Mouse (Mus musculus): ENCODE measurements around the gene Nme8. TPM values are rescaled to one million over a fixed set of nuclear protein-coding genes. Genes with fewer than 3 reads are reported as not detected.

Gene Nme8
- total and polyA plus RNA-seq, 3 experiments = 0.11 TPM; not detected in 2

DNA sequence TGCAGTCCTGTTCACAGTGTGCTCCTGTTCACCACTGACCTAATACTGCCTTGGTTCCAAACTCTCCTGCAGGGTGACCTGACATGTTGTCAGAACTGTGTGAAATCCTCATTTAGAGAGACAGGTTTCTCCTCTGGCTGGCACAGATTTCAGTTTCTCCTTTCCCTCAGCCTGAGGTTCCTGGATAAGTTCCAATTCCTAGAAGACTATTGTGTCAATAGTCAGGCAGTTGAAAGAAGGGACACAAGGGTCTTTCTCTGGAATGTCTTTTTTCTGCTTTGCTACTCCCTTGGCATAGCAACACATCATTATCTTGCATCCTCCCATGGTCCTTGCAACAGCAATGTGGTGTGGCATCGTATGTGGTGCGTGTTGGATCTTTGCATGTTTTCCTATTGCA, 19.6 kb upstream of the Nme8 start:
- H3K27me3 ChIP-seq (ENCODE audit: insufficient read depth, low read length) = no peaks in the 10 kb centered on the region
- H3K4me3 ChIP-seq (ENCODE audit: low read depth, low read length) = no peak overlapping the region
- DNase-seq (ENCODE audit: low spot score) (no peak), ATAC-seq (ENCODE audit: extremely low read depth, insufficient number of reproducible peaks, low FRiP score, poor library complexity, severe bottlenecking) (no peak)
- no peaks in the 10 kb centered on the region for H3K4me1 ChIP-seq (ENCODE audit: insufficient read depth, low read depth, low read length)
- TF ChIP-seq TAL1 (conservative IDR thresholded peaks at IDR 0.05; ENCODE audit: low read depth, low read length) = no peak
- TF ChIP-seq GATA1 (IDR thresholded peaks at IDR 0.05; ENCODE audit: borderline replicate concordance, low read length) = no peak
- TF ChIP-seq POLR2AphosphoS5 (IDR thresholded peaks at IDR 0.05; ENCODE audit: insufficient replicate concordance, low read depth, low read length) = no peak
- TF ChIP-seq GATA2 (IDR thresholded peaks at IDR 0.05; ENCODE audit: borderline replicate concordance, low read depth, low read length) = no peak
- TF ChIP-seq CTCF (IDR thresholded peaks at IDR 0.05; ENCODE audit: low read depth, low read length) = no peak
- no peaks in the 10 kb centered on the region for H3K36me3 ChIP-seq (replicated peaks)
- H3K9me3 ChIP-seq (replicated peaks) = no peaks in the 10 kb centered on the region

DNA sequence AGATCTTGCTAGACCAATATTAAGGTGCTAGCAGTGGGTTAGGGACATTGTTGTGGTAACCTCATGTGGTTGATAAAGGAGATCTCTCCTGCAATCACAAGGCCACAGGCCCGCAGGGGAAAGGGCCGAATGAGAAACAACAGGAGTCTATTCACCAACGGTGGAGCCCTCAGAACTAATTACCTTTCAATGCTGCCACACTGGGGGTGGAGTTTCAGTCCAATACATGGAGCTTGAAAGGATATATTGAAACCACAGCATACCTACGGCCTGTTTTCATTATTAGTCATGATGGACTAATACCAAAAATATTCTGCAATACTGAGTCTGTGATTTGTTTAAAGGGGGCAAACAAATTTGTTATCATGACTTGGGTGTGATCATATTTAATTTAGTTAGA, 6.2 kb upstream of the Nme8 start:
- Histone ChIP-seq H3K4me1 (ENCODE audit: insufficient read depth, low read depth, low read length) (no peaks in the 10 kb centered on the region), H3K27me3 (ENCODE audit: insufficient read depth, low read length) (peaks cover 2% of the 10 kb centered on the region; the same call in 1 of the 2 replicates), H3K9me3 (replicated peaks) (no peaks in the 10 kb centered on the region), H3K4me3 (ENCODE audit: low read depth, low read length) (no peak overlapping the region), H3K36me3 (replicated peaks) (no peaks in the 10 kb centered on the region)
- TF ChIP-seq GATA2 (IDR thresholded peaks at IDR 0.05; ENCODE audit: borderline replicate concordance, low read depth, low read length) = no peak
- TF ChIP-seq POLR2AphosphoS5 (IDR thresholded peaks at IDR 0.05; ENCODE audit: insufficient replicate concordance, low read depth, low read length) = no peak
- TF ChIP-seq GATA1 (IDR thresholded peaks at IDR 0.05; ENCODE audit: borderline replicate concordance, low read length) = no peak
- ATAC-seq (ENCODE audit: extremely low read depth, insufficient number of reproducible peaks, low FRiP score, poor library complexity, severe bottlenecking) = no peak
- DNase-seq (ENCODE audit: low spot score) = no peak

DNA sequence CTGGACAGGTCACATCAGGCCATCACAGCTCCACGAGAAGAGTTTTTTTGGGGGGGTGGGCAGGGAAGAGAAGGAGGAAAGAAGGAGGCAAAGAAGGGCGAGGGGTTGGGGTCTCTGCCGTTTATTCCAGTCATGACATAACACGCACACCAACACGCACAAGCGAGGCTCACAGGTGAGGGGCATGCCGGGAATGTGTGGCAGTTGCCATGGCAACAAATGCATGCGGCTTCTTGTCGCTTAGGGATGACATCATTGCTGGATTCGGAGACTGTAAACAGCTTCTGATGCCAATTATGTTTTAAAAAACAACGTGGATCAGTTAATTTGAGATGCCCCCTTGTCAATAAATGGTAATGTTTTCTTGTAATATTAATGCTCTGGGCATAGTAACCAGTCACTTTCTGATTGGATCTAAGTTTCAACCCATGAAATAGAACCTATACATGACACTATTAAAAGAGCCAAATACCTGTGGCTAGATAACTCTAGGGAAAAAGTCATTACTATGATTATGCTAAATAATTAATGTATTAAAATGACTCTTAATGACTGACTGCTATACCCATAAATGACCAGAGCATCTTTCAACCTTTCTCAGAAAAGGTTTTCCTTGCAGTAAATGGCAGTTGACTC, 4.0 kb upstream of the Nme8 start:
- ATAC-seq (ENCODE audit: extremely low read depth, insufficient number of reproducible peaks, low FRiP score, poor library complexity, severe bottlenecking) (no peak), DNase-seq (ENCODE audit: low spot score) (no peak)
- H3K4me3 ChIP-seq (ENCODE audit: low read depth, low read length) = no peak overlapping the region
- H3K9me3 ChIP-seq (replicated peaks) = no peaks in the 10 kb centered on the region
- H3K4me1 ChIP-seq (ENCODE audit: insufficient read depth, low read depth, low read length) = no peaks in the 10 kb centered on the region
- no peak for TF ChIP-seq GATA2 (IDR thresholded peaks at IDR 0.05; ENCODE audit: borderline replicate concordance, low read depth, low read length)
- TF ChIP-seq TAL1 (conservative IDR thresholded peaks at IDR 0.05; ENCODE audit: low read depth, low read length) = no peak
- TF ChIP-seq CTCF (IDR thresholded peaks at IDR 0.05; ENCODE audit: low read depth, low read length) = no peak
- no peaks in the 10 kb centered on the region for H3K36me3 ChIP-seq (replicated peaks)
- peaks cover 2% of the 10 kb centered on the region; the same call in 1 of the 2 replicates for H3K27me3 ChIP-seq (ENCODE audit: insufficient read depth, low read length)

DNA sequence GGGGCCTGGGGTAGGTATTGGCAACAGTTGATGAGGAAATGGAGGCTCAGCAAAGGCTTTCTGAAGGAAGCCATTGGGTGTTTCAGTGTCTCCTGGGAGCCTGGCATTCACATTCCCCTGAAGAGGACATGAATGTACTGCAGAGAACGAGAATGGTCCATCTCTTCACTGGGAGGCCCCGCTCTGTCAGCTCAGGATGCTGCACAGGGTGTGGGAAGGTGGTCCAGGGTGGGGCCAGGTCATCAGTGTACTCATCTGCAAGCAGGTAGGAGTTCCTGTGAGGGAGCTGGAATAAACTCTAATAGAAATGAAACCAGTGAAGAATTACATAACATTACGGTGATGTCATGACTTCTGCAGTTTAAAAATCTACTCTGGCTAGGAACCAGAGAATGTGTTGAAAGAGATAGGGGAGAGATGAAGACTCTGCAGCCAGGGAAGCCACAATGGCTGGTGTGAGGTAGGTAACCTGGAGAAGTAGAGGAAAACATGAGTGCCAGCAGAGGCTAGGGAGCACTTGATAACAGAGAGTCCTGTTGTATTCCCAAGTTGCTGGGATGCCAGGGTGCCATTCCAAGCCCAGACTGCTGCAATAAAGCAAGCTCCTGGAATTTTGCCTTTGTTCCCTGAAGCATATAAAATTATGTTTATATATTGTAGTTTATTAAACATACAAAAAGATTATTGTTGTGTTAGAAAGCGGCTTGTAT, 3.3 kb upstream of the Nme8 start:
- H3K36me3 ChIP-seq (replicated peaks) = no peaks in the 10 kb centered on the region
- H3K27me3 ChIP-seq (ENCODE audit: insufficient read depth, low read length) = peaks cover 2% of the 10 kb centered on the region; the same call in 1 of the 2 replicates
- ATAC-seq (ENCODE audit: extremely low read depth, insufficient number of reproducible peaks, low FRiP score, poor library complexity, severe bottlenecking) = no peak
- TF ChIP-seq GATA1 (IDR thresholded peaks at IDR 0.05; ENCODE audit: borderline replicate concordance, low read length) (no peak), TAL1 (conservative IDR thresholded peaks at IDR 0.05; ENCODE audit: low read depth, low read length) (no peak), POLR2AphosphoS5 (IDR thresholded peaks at IDR 0.05; ENCODE audit: insufficient replicate concordance, low read depth, low read length) (no peak), CTCF (IDR thresholded peaks at IDR 0.05; ENCODE audit: low read depth, low read length) (no peak), GATA2 (IDR thresholded peaks at IDR 0.05; ENCODE audit: borderline replicate concordance, low read depth, low read length) (no peak)
- no peak for DNase-seq (ENCODE audit: low spot score)
- no peaks in the 10 kb centered on the region for H3K4me1 ChIP-seq (ENCODE audit: insufficient read depth, low read depth, low read length)
- H3K4me3 ChIP-seq (ENCODE audit: low read depth, low read length) = no peak overlapping the region
- no peaks in the 10 kb centered on the region for H3K9me3 ChIP-seq (replicated peaks)

DNA sequence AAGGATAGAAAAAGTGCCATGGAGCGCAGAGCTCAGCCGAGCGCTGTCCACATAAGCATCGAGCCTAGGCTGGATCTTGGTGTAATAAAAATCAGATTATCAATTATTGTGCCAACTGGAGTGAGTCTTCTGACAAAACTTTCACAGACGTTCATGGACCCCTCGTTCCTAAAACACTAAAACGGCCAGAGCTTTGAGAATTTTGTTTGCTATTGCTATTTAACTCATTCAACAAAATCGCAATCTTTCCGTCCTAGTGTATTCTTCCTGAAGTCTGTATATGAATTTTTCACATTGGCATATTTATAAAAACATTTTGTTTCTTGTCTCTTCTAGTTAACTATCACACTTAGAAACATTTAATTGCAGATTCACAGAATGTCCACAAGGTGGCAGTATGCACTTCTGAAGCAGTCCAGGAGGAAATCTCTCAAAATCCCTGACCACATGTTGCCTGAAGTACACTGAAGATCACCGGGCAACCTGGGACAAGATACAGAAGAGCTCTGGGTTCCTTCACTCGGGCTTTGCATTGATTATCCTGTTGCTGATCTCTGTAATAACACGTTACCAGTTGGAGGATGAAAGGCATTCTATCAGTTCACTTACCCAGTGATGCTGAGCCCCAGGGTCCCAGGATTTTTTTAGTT, 1.1 kb upstream of the Nme8 start:
- H3K9me3 ChIP-seq (replicated peaks) = no peaks in the 10 kb centered on the region
- no peak overlapping the region for H3K4me3 ChIP-seq (ENCODE audit: low read depth, low read length)
- H3K36me3 ChIP-seq (replicated peaks) = no peaks in the 10 kb centered on the region
- no peak for ATAC-seq (ENCODE audit: extremely low read depth, insufficient number of reproducible peaks, low FRiP score, poor library complexity, severe bottlenecking)
- no peak for DNase-seq (ENCODE audit: low spot score)
- H3K4me1 ChIP-seq (ENCODE audit: insufficient read depth, low read depth, low read length) = no peaks in the 10 kb centered on the region
- H3K27me3 ChIP-seq (ENCODE audit: insufficient read depth, low read length) = peaks cover 2% of the 10 kb centered on the region; the same call in 1 of the 2 replicates
- no peak for TF ChIP-seq GATA2 (IDR thresholded peaks at IDR 0.05; ENCODE audit: borderline replicate concordance, low read depth, low read length)
- peak; percentile 44; the same call in 1 of the 2 replicates for TF ChIP-seq CTCF (IDR thresholded peaks at IDR 0.05; ENCODE audit: low read depth, low read length)
- no peak for TF ChIP-seq TAL1 (conservative IDR thresholded peaks at IDR 0.05; ENCODE audit: low read depth, low read length)
- TF ChIP-seq GATA1 (IDR thresholded peaks at IDR 0.05; ENCODE audit: borderline replicate concordance, low read length) = no peak

DNA sequence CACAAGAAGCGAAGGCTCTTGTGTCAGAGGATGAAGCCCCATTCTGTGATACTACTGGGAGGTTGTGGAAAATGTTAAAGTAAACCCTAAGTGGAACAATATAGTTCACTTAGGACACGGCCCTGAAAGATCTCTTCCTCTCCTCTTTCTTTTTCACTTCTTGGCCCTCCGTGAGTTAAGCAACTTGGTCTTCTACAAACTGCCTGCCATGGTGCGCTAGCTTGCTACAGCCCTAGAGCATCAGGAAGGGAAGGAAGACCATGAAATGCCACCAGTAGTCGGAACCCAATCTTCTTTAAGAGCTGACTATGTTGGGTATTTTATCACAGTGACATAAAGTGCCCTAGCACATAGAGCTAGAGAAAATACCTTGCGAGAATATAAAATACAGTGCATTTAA, 7.2 kb downstream of the Nme8 start:
- DNase-seq (ENCODE audit: low spot score) = no peak
- no peaks in the 10 kb centered on the region for H3K4me1 ChIP-seq (ENCODE audit: insufficient read depth, low read depth, low read length)
- no peaks in the 10 kb centered on the region for H3K9me3 ChIP-seq (replicated peaks)
- H3K36me3 ChIP-seq (replicated peaks) = no peaks in the 10 kb centered on the region
- ATAC-seq (ENCODE audit: extremely low read depth, insufficient number of reproducible peaks, low FRiP score, poor library complexity, severe bottlenecking) = no peak
- TF ChIP-seq POLR2AphosphoS5 (IDR thresholded peaks at IDR 0.05; ENCODE audit: insufficient replicate concordance, low read depth, low read length) (no peak), GATA2 (IDR thresholded peaks at IDR 0.05; ENCODE audit: borderline replicate concordance, low read depth, low read length) (no peak), GATA1 (IDR thresholded peaks at IDR 0.05; ENCODE audit: borderline replicate concordance, low read length) (no peak), CTCF (IDR thresholded peaks at IDR 0.05; ENCODE audit: low read depth, low read length) (no peak), TAL1 (conservative IDR thresholded peaks at IDR 0.05; ENCODE audit: low read depth, low read length) (no peak)
- peaks cover 2% of the 10 kb centered on the region for H3K27me3 ChIP-seq (ENCODE audit: insufficient read depth, low read length)
- no peak overlapping the region for H3K4me3 ChIP-seq (ENCODE audit: low read depth, low read length)
